Mouse (Mus musculus): ENCODE measurements around the gene Acvr1c. TPM values are rescaled to one million over a fixed set of nuclear protein-coding genes. Genes with fewer than 3 reads are reported as not detected.
A peak's percentile ranks its signal among the peaks of the same experiment; 100 is the strongest.

The Acvr1c gene
- polyA plus RNA-seq, 1 experiment from 2014 or later = 5.5 TPM

- H3K27me3 ChIP-seq (replicated peaks; ENCODE audit: control insufficient read depth, insufficient read depth, low read length) = no peaks in the 10 kb centered on the region
- no peak overlapping the region for H3K27ac ChIP-seq (ENCODE audit: low read depth, low read length)
- ATAC-seq = no peak
- no peak for TF ChIP-seq CTCF (IDR thresholded peaks at IDR 0.05; ENCODE audit: low read depth)
- H3K9me3 ChIP-seq (ENCODE audit: control insufficient read depth) = no peaks in the 10 kb centered on the region
- WGBS = 80% methylated on average over 3 of the region's 3 CpGs
- no peak overlapping the region for H3K4me2 ChIP-seq (replicated peaks; ENCODE audit: low read depth)
- H3K4me1 ChIP-seq (replicated peaks; ENCODE audit: control insufficient read depth, insufficient read depth, low read length) = 0 out of 2 replicates have a peak, but pooled peaks cover 3% of the 10 kb centered on the region
- no peak overlapping the region for H3K9ac ChIP-seq (ENCODE audit: low read depth, low read length)
- no peaks in the 10 kb centered on the region for H3K36me3 ChIP-seq (ENCODE audit: control insufficient read depth, insufficient read depth)
- H3K4me3 ChIP-seq (ENCODE audit: low read depth, low read length) = no peak overlapping the region
Observed at GRCm38 (mm10) chr2:58366196-58366595, 8.5 kb upstream of the Acvr1c start.

- no peaks in the 10 kb centered on the region for H3K9me3 ChIP-seq (ENCODE audit: control insufficient read depth)
- WGBS = 50% methylated on average over 3 of the region's 3 CpGs
- 0 out of 2 replicates have a peak, but pooled peaks cover 3% of the 10 kb centered on the region for H3K4me1 ChIP-seq (replicated peaks; ENCODE audit: control insufficient read depth, insufficient read depth, low read length)
- H3K9ac ChIP-seq (ENCODE audit: low read depth, low read length) = no peak overlapping the region
- H3K27ac ChIP-seq (ENCODE audit: low read depth, low read length) = peak overlapping the region; percentile 81
- no peaks in the 10 kb centered on the region for H3K36me3 ChIP-seq (ENCODE audit: control insufficient read depth, insufficient read depth)
- no peaks in the 10 kb centered on the region for H3K27me3 ChIP-seq (replicated peaks; ENCODE audit: control insufficient read depth, insufficient read depth, low read length)
- 0 out of 2 replicates have a peak, but pooled peaks have one; percentile 5 for TF ChIP-seq CTCF (IDR thresholded peaks at IDR 0.05; ENCODE audit: low read depth)
- H3K4me2 ChIP-seq (replicated peaks; ENCODE audit: low read depth) = no peak overlapping the region; the same call in 1 of the 2 replicates
- no peak overlapping the region for H3K4me3 ChIP-seq (ENCODE audit: low read depth, low read length)
- ATAC-seq = peak; percentile 91
Observed at GRCm38 (mm10) chr2:58361361-58362046, 3.8 kb upstream of the Acvr1c start.

DNA sequence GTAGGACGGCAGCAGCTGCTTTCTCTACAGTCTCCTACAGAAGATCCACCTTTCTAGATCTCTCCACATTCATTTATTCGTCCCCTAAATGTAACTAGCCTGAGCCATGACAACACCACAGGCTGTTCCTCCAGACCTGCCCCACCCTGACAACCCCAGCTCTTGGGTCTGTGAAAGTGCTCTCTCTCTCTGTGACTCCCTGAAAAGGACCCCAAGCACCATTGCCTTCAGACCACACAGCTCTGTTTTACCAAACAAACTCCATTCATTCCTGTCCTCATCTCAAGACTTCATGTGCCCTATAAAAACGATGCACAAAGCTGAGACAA lies 401 bp upstream of the Acvr1c start:
- no peak for ATAC-seq
- peak overlapping the region; percentile 47; the same call in 1 of the 2 replicates for H3K27ac ChIP-seq (ENCODE audit: low read depth, low read length)
- no peaks in the 10 kb centered on the region for H3K27me3 ChIP-seq (replicated peaks; ENCODE audit: control insufficient read depth, insufficient read depth, low read length)
- no peaks in the 10 kb centered on the region for H3K9me3 ChIP-seq (ENCODE audit: control insufficient read depth)
- TF ChIP-seq CTCF (IDR thresholded peaks at IDR 0.05; ENCODE audit: low read depth) = no peak
- H3K9ac ChIP-seq (ENCODE audit: low read depth, low read length) = peak overlapping the region; percentile 71; the same call in 1 of the 2 replicates
- WGBS = 18% methylated on average over 3 of the region's 3 CpGs
- H3K4me3 ChIP-seq (ENCODE audit: low read depth, low read length) = peak overlapping the region; percentile 74
- H3K4me1 ChIP-seq (replicated peaks; ENCODE audit: control insufficient read depth, insufficient read depth, low read length) = 0 out of 2 replicates have a peak, but pooled peaks cover 3% of the 10 kb centered on the region
- H3K36me3 ChIP-seq (ENCODE audit: control insufficient read depth, insufficient read depth) = no peaks in the 10 kb centered on the region
- H3K4me2 ChIP-seq (replicated peaks; ENCODE audit: low read depth) = peak overlapping the region; percentile 97

- Histone ChIP-seq H3K27ac (ENCODE audit: low read depth, low read length) (peak overlapping the region; percentile 47), H3K4me1 (replicated peaks; ENCODE audit: control insufficient read depth, insufficient read depth, low read length) (no peaks in the 10 kb centered on the region), H3K27me3 (replicated peaks; ENCODE audit: control insufficient read depth, insufficient read depth, low read length) (no peaks in the 10 kb centered on the region), H3K9me3 (ENCODE audit: control insufficient read depth) (no peaks in the 10 kb centered on the region), H3K4me3 (ENCODE audit: low read depth, low read length) (peak overlapping the region; percentile 74), H3K9ac (ENCODE audit: low read depth, low read length) (peak overlapping the region; percentile 71), H3K4me2 (replicated peaks; ENCODE audit: low read depth) (peak overlapping the region; percentile 97), H3K36me3 (ENCODE audit: control insufficient read depth, insufficient read depth) (no peaks in the 10 kb centered on the region)
- no peak for ATAC-seq
- under 1% methylated on average over 7 of the region's 7 CpGs for WGBS
- no peak for TF ChIP-seq CTCF (IDR thresholded peaks at IDR 0.05; ENCODE audit: low read depth)
Observed at GRCm38 (mm10) chr2:58357068-58357413, 654 bp downstream of the Acvr1c start.

- H3K36me3 ChIP-seq (ENCODE audit: control insufficient read depth, insufficient read depth) = no peaks in the 10 kb centered on the region
- WGBS = 83% methylated on average over 3 of the region's 3 CpGs
- no peak for TF ChIP-seq CTCF (IDR thresholded peaks at IDR 0.05; ENCODE audit: low read depth)
- no peaks in the 10 kb centered on the region for H3K4me1 ChIP-seq (replicated peaks; ENCODE audit: control insufficient read depth, insufficient read depth, low read length)
- H3K27ac ChIP-seq (ENCODE audit: low read depth, low read length) = no peak overlapping the region
- no peak overlapping the region for H3K4me3 ChIP-seq (ENCODE audit: low read depth, low read length)
- no peaks in the 10 kb centered on the region for H3K9me3 ChIP-seq (ENCODE audit: control insufficient read depth)
- ATAC-seq = no peak
- no peak overlapping the region for H3K4me2 ChIP-seq (replicated peaks; ENCODE audit: low read depth)
- no peaks in the 10 kb centered on the region for H3K27me3 ChIP-seq (replicated peaks; ENCODE audit: control insufficient read depth, insufficient read depth, low read length)
- no peak overlapping the region for H3K9ac ChIP-seq (ENCODE audit: low read depth, low read length)
Observed at GRCm38 (mm10) chr2:58354389-58354788, 3.3 kb downstream of the Acvr1c start.

DNA sequence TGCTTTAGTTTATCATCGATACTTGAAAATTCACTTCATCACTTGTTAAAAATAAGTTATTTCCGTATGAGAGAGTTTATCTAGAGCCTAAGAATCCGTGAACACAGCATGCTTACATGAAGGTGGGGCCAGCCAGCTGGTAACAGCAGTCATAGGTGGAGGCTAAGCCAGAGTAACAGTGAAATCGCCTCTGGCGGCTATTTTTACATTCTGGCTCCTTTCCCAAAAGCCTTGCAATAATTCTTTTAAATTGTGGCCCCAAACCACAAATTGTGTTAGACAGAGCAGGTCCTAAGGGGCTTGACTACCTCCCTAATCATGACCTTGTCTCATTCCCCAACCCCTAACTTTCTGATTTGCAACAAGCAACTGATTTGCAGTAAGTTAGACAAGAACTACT lies 4.8 kb downstream of the Acvr1c start:
- Histone ChIP-seq H3K27ac (ENCODE audit: low read depth, low read length) (no peak overlapping the region), H3K36me3 (ENCODE audit: control insufficient read depth, insufficient read depth) (no peaks in the 10 kb centered on the region), H3K27me3 (replicated peaks; ENCODE audit: control insufficient read depth, insufficient read depth, low read length) (no peaks in the 10 kb centered on the region), H3K4me1 (replicated peaks; ENCODE audit: control insufficient read depth, insufficient read depth, low read length) (no peaks in the 10 kb centered on the region), H3K4me3 (ENCODE audit: low read depth, low read length) (no peak overlapping the region), H3K9me3 (ENCODE audit: control insufficient read depth) (no peaks in the 10 kb centered on the region), H3K4me2 (replicated peaks; ENCODE audit: low read depth) (no peak overlapping the region), H3K9ac (ENCODE audit: low read depth, low read length) (no peak overlapping the region)
- TF ChIP-seq CTCF (IDR thresholded peaks at IDR 0.05; ENCODE audit: low read depth) = no peak
- ATAC-seq = no peak
- WGBS = 61% methylated on average over 5 of the region's 5 CpGs
